Mouse (Mus musculus) yolk sac, embryonic 10.5 days (tissue): Measurements from ENCODE around the gene Ywhae.
"Not testable (repeated sequence)": the region's sequence is repeated elsewhere in the genome, so short reads cannot be mapped to it uniquely, and the experiment has no call there.

Experiments
- DNase-seq: peaks from one replicate; pipeline ENCODE4 v3.0.0-alpha.2; 2017; ENCODE audit warnings: low spot score

The Ywhae gene

DNA sequence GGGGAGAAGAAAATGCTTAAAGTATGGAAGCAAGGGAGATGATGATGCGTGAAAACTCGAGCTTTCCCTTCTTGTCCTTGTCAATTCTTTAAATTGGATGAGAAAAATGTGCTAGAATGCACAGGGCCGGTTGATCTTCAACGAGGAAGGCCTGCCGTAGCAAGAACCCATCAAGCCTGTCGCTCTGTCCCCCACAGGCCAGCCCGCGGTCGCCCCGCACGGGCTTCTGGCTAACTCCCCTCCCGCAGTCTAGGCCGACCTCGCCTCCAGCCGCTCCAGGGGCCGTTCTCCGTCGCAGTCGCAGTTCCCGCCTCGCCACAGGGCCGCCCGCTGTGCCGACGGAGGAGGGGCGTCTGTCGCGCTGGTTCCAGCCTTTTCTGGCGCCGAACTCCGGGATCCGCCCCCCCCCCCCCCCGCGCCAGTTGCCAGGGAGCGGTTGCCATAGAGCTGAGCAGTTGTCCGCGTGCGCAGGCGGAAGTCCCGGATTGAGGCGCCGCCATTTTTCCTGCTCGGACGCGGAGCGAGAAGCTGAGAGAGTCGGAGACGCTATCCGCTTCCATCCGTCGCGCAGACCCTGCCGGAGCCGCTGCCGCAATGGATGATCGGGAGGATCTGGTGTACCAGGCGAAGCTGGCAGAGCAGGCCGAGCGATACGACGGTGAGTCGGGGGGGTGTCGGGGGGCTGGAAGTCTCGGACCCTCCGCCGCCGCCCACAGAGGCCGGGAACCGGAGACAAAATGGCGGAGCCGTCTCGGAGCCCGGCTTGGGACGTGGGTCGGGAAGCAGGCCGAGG is at the start of gene Ywhae:
TSS of gene Ywhae (plus strand) at position 436 of the 793 bp plus-strand sequence.
- DNase-seq = peak; percentile 98

GRCm38 (mm10) chr11:75684462-75684861 is 48.2 kb upstream of the Ywhae start:
- DNase-seq = no peak

- DNase-seq = no peak
Measured at GRCm38 (mm10) chr11:75684956-75685355, 47.7 kb upstream of the Ywhae start.

DNA sequence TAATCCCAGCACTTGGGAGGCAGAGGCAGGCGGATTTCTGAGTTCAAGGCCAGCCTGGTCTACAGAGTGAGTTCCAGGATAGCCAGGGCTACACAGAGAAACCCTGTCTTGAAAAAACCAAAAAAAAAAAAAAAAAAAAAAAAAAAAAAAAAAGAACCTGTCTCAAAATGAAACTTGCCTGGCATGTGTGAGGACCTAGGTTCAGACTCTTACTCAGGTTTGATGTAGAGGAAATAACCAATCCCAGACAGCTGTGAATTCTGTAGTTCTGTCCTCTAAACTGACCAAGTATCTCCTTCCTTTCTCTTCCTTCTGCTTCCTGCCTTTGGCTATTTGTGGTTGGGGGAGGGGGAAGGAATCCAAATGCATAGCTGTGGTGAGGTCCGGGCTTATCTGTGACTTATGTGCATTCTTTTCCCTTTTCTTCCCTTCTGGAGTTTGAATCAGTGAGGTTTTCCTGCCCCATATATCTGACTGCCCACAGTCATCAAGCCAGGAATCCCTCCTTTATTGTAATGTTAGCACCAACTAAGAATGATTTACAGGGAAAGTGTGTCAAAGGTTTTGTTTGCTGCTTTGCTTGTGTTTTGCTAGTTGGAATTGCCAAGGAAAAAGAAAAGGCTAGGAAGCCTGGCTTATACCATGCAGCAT is 45.2 kb upstream of the Ywhae start:
- peak; percentile 53 for DNase-seq

DNA sequence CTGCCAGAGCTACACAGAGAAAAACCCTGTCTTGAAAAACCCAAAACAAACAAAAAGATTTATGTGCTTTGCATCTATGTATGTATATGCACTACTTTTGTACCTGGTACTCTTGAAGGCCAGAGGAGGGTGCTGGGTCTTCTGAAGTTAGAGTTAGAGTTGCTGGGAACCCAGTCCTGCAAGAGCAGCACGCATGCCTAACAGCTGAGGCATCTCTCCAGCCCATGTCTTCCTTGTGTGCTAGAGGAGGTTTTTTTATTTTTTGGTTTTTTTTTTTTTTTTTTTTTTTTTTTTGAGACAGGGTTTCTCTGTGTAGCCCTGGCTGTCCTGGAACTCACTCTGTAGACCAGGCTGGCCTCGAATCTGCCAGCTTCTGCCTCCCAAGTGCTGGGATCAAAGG is 44.5 kb upstream of the Ywhae start:
- DNase-seq = no peak

DNA sequence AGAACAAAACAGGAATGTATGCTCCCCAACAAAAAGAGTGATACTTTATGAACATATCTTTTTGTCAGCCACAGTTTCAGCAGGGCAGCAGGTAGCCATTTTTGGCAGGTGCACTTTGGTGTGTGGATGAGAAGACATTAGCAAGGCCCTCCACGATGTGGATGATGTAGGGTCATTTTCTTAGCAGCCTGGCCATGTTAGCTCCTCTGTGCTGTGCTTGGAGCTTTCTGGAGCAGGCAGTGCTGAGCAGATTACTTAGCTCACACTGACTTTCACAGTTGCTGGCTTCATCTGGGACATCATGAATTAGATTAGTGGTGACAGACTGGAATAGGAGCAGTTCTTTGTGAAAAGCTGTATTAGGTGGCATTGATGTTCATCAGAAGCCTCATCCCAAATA is 42.7 kb upstream of the Ywhae start:
- no peak for DNase-seq

DNA sequence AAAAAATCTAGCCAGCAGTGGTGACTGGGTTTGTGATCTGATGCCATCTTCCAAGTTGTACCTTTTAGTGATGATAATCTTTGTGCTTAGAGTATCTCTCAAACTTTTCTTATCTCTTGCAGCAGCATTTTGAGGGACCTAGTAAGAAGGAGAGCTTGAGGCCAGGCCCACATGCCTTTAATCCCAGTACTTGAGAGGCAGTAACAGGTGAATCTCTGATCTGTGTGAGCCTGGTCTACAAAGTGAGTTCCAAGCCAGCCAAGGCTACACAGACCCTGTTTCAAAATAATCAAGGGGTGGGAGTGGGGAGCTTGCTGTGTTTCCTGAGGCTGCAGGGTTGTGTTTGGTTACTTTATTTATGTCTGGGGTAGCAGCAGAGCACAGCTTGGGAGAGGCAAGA is 41.6 kb upstream of the Ywhae start:
- no peak for DNase-seq

DNA sequence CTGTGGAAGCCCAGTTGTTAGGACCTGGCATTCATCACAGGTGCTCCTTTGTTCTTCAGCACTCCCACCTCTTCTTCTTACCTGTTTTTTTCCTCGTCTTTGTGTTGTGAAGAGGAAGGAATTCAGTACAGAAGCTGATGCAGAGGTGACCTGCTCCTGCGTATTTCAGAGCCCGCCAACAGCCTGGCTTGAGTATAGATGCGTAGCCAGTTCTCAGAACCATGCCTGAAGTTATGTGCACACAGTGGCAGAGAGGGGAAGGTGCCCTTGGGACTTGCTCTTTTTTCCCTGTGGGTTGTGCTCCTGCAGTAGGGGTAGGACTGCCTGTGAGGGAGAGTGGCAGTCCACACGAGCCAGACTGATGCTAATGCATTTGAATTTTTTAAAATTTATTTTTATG is 39.1 kb upstream of the Ywhae start:
- DNase-seq = no peak

DNA sequence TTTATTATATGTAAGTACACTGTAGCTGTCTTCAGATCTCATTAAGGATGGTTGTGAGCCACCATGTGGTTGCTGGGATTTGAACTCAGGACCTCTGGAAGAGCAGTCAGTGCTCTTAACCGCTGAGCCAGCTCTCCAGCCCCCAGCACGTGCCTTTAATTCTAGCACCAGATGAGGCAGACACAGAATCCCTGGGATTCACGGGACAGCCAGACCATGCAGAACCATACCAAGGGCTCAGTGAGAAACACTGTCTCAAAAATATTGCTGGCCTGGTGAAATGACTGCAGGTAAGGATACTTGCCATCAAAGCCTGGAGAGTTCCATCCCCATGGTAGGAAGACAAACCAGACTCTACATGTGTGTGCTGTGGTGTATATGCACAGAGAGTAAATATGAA is 35.2 kb upstream of the Ywhae start:
- DNase-seq = not testable (repeated sequence)

DNA sequence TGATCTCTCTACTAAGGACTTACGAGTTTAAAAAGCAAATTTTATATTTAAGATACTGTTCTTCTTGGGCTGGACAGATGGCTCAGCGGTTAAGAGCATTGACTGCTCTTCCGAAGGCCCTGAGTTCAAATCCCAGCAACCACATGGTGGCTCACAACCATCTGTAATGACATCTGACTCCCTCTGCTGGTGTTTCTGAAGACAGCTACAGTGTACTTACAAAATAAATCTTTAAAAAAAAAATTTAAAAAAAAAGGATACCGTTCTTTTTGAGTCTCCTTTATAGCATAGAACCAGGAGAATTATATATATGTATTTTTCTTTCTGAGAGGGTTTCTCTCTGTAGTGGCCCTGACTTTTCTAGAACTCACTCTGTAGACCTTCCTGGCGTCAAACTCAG is 32.1 kb upstream of the Ywhae start:
- DNase-seq = no peak

- DNase-seq = no peak
Measured at GRCm38 (mm10) chr11:75702761-75703160, 29.9 kb upstream of the Ywhae start.

DNA sequence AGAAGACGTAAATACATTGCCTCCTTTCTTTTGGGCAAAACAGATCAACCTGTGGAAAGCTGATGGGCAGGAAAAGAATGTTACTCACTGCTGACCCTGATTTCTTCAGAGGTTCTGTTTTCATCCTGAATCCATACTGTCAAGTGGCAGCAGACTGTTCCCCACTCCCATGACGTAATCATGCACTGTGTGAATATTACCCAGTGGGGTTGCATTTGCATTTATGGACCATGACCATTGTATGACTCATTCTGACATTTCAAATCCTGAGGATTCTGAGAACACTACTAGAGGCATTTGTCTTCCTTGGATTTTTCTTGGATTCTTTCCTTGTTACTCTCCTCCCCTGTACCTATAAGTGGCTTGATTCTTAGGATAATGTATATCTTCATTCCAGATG is 28.9 kb upstream of the Ywhae start:
- no peak for DNase-seq

GRCm38 (mm10) chr11:75713949-75714348 is 18.7 kb upstream of the Ywhae start:
- no peak for DNase-seq

- DNase-seq = no peak
Measured at GRCm38 (mm10) chr11:75715556-75715955, 17.1 kb upstream of the Ywhae start.

GRCm38 (mm10) chr11:75716661-75717325 is 15.9 kb upstream of the Ywhae start:
- DNase-seq = no peak

- DNase-seq = no peak
Measured at GRCm38 (mm10) chr11:75722339-75722738, 10.3 kb upstream of the Ywhae start.

DNA sequence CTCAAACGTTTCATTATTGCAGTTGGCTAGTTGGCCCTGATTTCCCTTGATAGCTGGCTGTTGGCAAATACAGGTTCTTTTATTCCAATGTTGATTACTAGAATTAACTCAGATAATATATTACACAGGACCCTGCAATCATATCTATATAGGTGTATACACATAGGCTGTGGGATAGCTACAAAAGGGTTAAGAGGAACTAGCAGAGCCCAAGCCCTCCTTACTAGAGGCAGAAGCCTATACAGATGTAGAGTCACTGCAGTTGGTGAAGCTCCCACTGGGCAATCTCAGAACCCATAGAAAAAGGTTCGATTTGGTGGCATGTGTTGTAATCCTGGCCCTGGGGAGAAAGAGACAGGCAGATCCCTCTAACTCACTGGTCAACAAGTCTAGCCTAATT is 5.5 kb upstream of the Ywhae start:
- DNase-seq = no peak

GRCm38 (mm10) chr11:75727659-75728058 is 5.0 kb upstream of the Ywhae start:
- DNase-seq = not testable (repeated sequence)

DNA sequence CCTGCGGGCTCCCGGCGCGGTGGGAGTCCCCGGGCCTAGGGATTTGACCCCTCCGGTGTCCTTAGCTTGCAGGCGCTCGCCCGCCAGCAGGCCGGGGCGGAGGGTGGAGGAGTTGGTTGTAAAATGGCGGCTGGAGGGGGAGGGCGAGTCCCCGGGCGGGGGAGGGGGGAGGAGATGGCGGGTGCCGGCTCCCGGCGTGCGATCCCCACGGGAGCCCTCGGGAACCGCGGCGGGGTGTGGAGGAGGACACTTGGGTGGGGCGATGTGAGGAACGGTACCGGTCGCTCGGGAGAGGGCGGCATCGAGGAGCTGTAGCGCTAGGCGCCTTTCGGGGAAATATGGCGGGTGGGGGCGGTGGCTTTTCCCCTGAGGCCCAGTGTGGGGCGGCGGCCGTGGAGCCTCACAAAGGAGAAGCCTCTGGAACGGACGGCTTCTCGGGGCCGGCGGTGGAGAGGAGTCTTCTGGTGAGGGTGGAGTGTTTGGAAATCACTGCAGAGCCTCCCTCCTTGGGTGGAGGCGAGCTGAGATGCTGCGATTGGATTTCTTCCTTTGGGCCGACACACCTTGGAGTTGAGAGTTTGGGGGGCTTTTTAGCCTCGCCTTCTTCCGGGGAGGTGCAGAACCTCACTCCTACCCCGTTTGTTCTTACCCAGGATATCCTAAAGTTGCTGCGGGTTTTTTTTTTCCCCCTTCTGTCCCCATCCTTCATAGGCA is 715 bp downstream of the Ywhae start:
- no peak for DNase-seq

GRCm38 (mm10) chr11:75735462-75736252 is 3.0 kb downstream of the Ywhae start:
- no peak for DNase-seq

DNA sequence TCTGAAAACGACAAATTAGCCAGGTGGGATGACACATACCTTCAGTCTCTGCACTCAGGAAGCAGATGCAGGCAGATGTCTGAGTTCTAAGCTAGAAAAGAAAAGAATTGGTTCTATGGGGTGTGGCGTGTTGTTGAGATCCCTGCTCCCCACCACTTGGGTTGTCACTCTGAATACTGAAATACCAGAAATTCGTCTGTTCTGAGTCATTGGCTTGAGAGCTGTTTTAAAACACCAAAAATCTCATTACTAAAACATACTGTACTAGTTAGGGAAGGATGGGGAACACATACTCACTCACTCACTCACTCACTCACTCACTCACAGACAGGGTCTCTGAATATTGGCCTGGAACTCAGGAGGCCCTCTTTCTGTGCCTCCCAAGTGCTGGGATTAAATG is 4.3 kb downstream of the Ywhae start:
- no peak for DNase-seq
